Mouse (Mus musculus) neural tube, embryonic 11.5 days (tissue): ENCODE data around the gene Gm20518. TPM values are rescaled to one million over a fixed set of nuclear protein-coding genes. Genes with fewer than 3 reads are reported as not detected.

Experiments
- ATAC-seq: fragments of 200-750 bp; cut with Nextera tagmentation; 2 replicates; pipeline ENCODE4 v1.8.0; 2017; ENCODE audit warnings: moderate number of reproducible peaks, mild to moderate bottlenecking, moderate TSS enrichment, moderate library complexity; ENCODE audit not compliant: insufficient read depth, low FRiP score, low TSS enrichment
- DNase-seq: peaks from one replicate; pipeline ENCODE4 v3.0.0-alpha.2; 2015; ENCODE audit warnings: low spot score
- H3K27ac ChIP-seq: fragments of 300-500 bp; sonication (generic); 2 replicates; pipeline ENCODE4 v1.5.1; 2014; ENCODE audit warnings: low read depth, mild to moderate bottlenecking, low read length
- H3K27me3 ChIP-seq: fragments of 300-500 bp; sonication (generic); 2 replicates; pipeline ENCODE4 v1.6.1; 2014; ENCODE audit warnings: mild to moderate bottlenecking, low read length, mixed read lengths; ENCODE audit not compliant: control insufficient read depth, insufficient read depth
- H3K36me3 ChIP-seq: fragments of 300-500 bp; sonication (generic); 2 replicates; pipeline ENCODE4 v1.6.1; 2014; ENCODE audit warnings: mild to moderate bottlenecking, low read length, moderate library complexity, mixed read lengths; ENCODE audit not compliant: control insufficient read depth, insufficient read depth
- H3K4me1 ChIP-seq: fragments of 300-500 bp; sonication (generic); 2 replicates; pipeline ENCODE4 v1.6.1; 2014; ENCODE audit warnings: low read length, mixed read lengths; ENCODE audit not compliant: control insufficient read depth, insufficient read depth
- H3K4me2 ChIP-seq: fragments of 300-500 bp; sonication (generic); 2 replicates; pipeline ENCODE4 v1.6.1; 2014; ENCODE audit warnings: low read depth, mild to moderate bottlenecking, moderate library complexity
- H3K4me3 ChIP-seq: fragments of 300-500 bp; sonication (generic); 2 replicates; pipeline ENCODE4 v1.5.1; 2014; ENCODE audit warnings: low read depth, low read length
- H3K9ac ChIP-seq: fragments of 300-500 bp; sonication (generic); 2 replicates; pipeline ENCODE4 v1.6.1; 2014; ENCODE audit warnings: mild to moderate bottlenecking, low read length
- H3K9me3 ChIP-seq: fragments of 300-500 bp; sonication (generic); 2 replicates; pipeline ENCODE4 v1.6.1; 2016; ENCODE audit warnings: low read length; ENCODE audit not compliant: control insufficient read depth
- WGBS: fragments of 180-500 bp; shearing (Covaris S2); extraction: QIAGEN DNeasy Blood & Tissue Kit; methylation state at CpG from one replicate; pipeline ENCODE4 v1.1.7; 2014; 5-methylcytosine and 5-hydroxymethylcytosine counted together
- polyA plus RNA-seq: library from polyadenylated mRNA; unstranded; fragments of >200 nt; fragmentation: Nextera tagmentation; extraction: Ambion mirVana; gene quantifications from 2 replicates; pipeline ENCODE4 v1.2.1, GENCODE M21; 2014

Gene Gm20518
- polyA plus RNA-seq, 1 experiment from 2014 or later = 0.36 TPM

DNA sequence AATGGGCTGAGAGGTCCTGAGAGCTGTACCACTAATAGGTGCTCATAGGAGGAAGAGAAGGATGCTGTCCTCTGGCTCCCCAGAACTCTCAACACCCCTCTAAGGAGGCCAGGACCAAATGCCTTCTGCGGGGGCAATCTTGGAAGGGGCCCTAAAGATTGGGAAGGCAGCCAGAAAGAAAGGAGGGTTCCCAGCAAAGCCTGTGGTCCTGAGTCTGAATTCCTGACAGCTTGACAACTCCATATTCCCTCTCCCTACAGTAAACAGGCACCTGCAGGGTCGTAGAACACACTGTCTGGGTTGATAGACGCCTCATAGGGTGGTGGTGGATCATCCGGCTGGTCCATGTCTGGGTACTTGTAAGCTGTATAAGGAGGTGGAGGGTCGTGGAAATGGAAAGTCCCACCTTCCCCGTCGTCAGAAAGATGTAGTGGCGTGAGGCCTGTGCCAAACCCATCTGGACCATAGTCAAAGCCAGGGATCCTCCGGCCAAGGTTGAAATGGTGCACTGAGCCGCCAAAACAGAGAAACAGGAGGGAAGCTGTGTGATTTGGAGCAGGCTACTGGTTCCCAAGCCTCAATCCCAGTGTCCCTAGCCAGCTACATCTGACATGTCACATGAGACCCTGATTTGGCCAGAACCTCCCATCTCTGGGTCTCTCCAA is 47.6 kb downstream of the Gm20518 start:
- DNase-seq = no peak
- H3K4me3 ChIP-seq = no peak overlapping the region
- WGBS = 93% methylated on average over 10 of the region's 10 CpGs
- H3K9me3 ChIP-seq = no peaks in the 10 kb centered on the region
- H3K27ac ChIP-seq = no peak overlapping the region
- no peak overlapping the region for H3K4me2 ChIP-seq
- peaks cover 29% of the 10 kb centered on the region for H3K36me3 ChIP-seq
- ATAC-seq = no peak
- H3K9ac ChIP-seq = no peak overlapping the region
- no peaks in the 10 kb centered on the region for H3K27me3 ChIP-seq
- H3K4me1 ChIP-seq = no peaks in the 10 kb centered on the region

DNA sequence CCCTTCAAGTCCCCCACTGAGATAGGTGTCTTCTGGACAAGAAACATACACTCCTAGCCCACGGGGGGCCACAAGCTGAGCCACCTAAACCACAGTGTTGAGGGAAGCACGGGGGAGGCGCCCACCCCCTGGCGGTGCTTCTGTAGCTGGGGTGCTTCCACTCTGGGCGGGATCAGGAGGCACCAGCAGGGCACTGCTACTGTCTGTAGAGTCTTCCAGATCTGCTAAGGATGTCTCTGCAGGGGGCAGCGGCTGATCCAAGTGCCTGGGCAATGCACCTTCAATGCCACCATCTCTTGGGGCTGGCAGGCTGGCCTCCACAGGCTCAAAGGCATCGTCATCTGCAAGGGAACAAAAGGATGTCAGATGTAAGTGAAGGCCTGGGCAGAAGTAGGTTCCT is 49.0 kb downstream of the Gm20518 start:
- no peak for ATAC-seq
- H3K27me3 ChIP-seq = no peaks in the 10 kb centered on the region
- peaks cover 29% of the 10 kb centered on the region for H3K36me3 ChIP-seq
- WGBS = 93% methylated on average over 7 of the region's 7 CpGs
- no peak for DNase-seq
- H3K4me2 ChIP-seq = no peak overlapping the region
- H3K9ac ChIP-seq = no peak overlapping the region
- H3K4me3 ChIP-seq = no peak overlapping the region
- H3K27ac ChIP-seq = no peak overlapping the region
- no peaks in the 10 kb centered on the region for H3K4me1 ChIP-seq
- no peaks in the 10 kb centered on the region for H3K9me3 ChIP-seq

DNA sequence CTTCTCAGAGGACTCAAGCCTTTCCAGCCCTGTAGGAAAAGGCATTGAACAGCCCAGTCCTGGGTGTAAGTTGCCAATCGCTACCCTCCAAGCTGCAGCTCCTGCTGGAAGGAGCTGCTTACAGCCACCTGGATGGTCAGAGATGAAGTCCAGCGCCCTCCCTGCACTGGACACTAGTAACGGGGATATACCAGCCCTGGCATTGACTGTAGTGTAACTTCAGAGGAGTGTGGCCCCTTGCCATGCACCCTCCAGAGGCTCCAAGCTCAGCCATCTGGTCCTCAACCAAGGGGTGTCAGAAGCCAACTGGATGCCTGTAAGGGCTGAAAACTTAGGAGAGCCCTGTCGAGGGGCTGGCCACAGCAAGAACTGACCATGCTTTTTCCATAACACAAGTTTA is 51.5 kb downstream of the Gm20518 start:
- ATAC-seq (no peak), DNase-seq (no peak)
- Histone ChIP-seq H3K9me3 (no peaks in the 10 kb centered on the region), H3K4me3 (no peak overlapping the region), H3K4me1 (no peaks in the 10 kb centered on the region), H3K27me3 (peaks cover 15% of the 10 kb centered on the region), H3K36me3 (peaks cover 25% of the 10 kb centered on the region), H3K4me2 (no peak overlapping the region), H3K9ac (no peak overlapping the region), H3K27ac (no peak overlapping the region)
- 82% methylated on average over 4 of the region's 4 CpGs for WGBS

DNA sequence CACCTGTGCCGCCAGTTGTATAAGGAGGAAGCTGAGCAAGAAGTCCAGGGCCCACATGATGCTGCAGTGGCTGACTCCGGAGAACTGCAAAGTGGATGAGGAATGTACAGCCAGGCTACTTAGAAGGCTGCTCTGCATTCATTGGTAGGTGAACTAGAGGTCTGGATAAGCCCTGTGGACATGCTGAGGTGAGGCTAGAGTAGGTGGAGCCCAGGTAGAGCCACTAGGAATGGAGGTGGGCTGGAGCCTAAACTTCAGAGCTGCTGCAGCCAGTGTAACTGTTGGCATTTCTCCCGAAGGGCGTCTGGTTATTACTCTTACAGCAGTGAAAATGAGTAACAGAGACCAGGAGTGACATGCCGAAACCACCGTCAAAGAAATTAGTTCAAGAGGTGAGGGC is 53.4 kb downstream of the Gm20518 start, which contains the start of gene Car15:
Gene Car15 (minus strand): TSS at position 314 of the 400 bp plus-strand sequence.
- no peak for DNase-seq
- Histone ChIP-seq H3K4me2 (no peak within 1 kb of the TSS), H3K27me3 (peaks cover 35% of the 10 kb centered on the region), H3K36me3 (peaks cover 17% of the 10 kb centered on the region), H3K27ac (no peak within 1 kb of the TSS), H3K4me3 (no peak within 1 kb of the TSS), H3K4me1 (no peaks in the 10 kb centered on the region), H3K9ac (no peak within 1 kb of the TSS), H3K9me3 (no peaks in the 10 kb centered on the region)
- ATAC-seq = no peak
- 89% methylated on average over 6 of the region's 6 CpGs for WGBS

DNA sequence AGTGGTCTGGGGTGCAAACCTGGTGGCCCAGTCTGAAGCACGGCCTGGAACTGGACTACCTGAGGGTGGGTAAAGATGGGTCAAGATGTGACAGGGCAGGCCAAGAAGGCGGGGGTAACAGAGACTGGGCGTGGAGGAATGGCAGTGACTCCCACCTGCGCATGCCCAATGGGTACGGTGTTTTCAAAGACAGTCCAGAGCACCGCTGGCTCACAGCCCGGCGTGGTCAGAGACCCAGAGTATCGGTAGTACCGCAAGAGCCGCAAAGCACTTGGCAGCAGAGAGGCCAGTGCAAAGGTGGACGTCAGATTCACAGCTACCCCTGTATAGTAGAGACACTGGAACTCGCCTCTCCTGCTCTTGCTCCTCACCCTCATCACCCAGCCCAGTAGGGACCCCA is 56.0 kb downstream of the Gm20518 start:
- Histone ChIP-seq H3K4me3 (no peak overlapping the region), H3K9ac (no peak overlapping the region), H3K4me2 (no peak overlapping the region), H3K9me3 (no peaks in the 10 kb centered on the region), H3K36me3 (peaks cover 2% of the 10 kb centered on the region; the same call in 1 of the 2 replicates), H3K27me3 (peaks cover 54% of the 10 kb centered on the region), H3K27ac (no peak overlapping the region), H3K4me1 (0 out of 2 replicates have a peak, but pooled peaks cover 3% of the 10 kb centered on the region)
- 54% methylated on average over 13 of the region's 13 CpGs for WGBS
- DNase-seq (no peak), ATAC-seq (no peak)

DNA sequence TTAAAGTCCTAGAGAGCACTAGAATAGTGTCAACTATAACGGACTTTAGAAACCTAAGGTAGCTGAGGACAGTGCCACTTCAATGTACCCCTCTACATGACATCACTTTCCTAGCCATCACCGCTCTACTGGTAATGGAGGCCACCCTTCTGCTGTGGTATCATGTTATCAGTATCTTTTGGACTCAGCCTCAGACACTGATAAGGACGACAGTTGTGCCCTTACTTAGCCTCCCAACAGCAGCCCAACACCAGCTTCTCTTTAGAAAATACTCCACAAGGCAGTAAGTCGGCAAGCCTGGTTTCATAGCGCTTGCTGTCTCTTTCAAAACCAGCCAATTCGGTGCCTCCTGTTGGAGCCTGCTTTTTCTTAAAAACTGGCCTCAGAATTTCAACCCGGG is 56.9 kb downstream of the Gm20518 start:
- H3K9ac ChIP-seq = no peak overlapping the region

DNA sequence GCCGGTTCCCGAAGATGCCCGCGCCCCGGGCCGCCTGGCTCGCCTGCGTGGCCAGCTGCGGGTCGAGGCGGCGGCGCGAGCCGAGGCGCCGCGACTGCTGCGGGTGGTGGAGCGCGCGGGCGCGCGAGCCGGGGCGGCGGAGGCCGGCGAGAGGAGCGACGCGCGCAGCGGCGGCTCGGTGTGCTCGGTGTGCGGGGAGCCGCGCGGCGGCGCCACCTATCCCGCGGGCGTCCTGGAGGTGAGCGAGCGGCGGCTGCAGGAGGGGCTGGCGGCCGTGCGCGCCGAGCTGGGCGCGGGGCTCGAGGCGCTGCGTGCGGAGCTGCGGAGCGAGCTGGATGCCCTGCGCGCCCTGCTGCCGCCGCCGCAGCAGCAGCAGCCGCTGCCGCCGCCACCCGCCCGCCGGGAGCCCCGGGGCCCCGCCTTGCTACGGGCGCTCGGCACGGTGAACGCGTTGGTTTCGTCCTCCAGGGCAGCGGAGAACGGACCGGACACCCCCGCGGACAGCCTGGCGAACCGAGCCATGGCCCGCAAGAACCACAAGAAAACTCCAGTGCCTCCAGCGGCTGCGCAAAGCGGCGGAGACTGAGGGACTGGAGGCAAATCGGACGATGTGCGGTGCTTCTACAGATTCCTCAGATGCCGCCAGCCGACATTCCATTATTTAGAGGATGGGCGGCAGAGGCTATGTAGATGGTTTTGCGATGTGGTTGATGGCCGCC is 57.6 kb downstream of the Gm20518 start:
- Histone ChIP-seq H3K36me3 (no peaks in the 10 kb centered on the region), H3K4me1 (0 out of 2 replicates have a peak, but pooled peaks cover 3% of the 10 kb centered on the region), H3K27me3 (peaks cover 54% of the 10 kb centered on the region), H3K9me3 (no peaks in the 10 kb centered on the region), H3K4me2 (peak overlapping the region; percentile 95), H3K4me3 (peak overlapping the region; percentile 59), H3K9ac (peak overlapping the region; percentile 70), H3K27ac (peak overlapping the region; percentile 44; the same call in 1 of the 2 replicates)
- WGBS = under 1% methylated on average over 49 of the region's 103 CpGs
- DNase-seq (peak; percentile 60), ATAC-seq (no peak)

More for the DNA sequence above, 56.9 kb downstream of the Gm20518 start:
- Histone ChIP-seq H3K4me2 (peak overlapping the region; percentile 95), H3K4me3 (peak overlapping the region; percentile 59; the same call in 1 of the 2 replicates), H3K9me3 (no peaks in the 10 kb centered on the region), H3K27ac (no peak overlapping the region), H3K27me3 (peaks cover 54% of the 10 kb centered on the region), H3K36me3 (no peaks in the 10 kb centered on the region), H3K4me1 (0 out of 2 replicates have a peak, but pooled peaks cover 3% of the 10 kb centered on the region)
- DNase-seq (no peak), ATAC-seq (no peak)
- WGBS = 56% methylated on average over 7 of the region's 7 CpGs

DNA sequence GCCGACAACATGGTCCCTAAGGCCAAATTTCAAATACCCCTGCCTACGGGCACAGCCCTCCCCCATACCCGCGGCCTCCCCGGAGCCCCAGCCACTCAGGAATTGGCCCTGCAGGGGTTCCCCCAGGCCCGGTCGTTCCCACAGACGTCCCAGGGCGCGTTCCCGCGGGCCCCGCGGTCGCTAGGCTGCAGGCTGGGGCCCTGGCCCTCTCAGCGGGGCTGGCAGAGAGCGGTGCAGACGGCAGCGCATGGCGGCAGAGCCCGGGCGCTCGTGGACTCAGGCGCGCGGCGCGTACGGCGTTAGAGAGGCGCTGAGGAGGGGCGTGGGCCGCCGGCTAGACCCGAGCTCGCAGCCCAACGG is 58.2 kb downstream of the Gm20518 start:
- H3K27ac ChIP-seq = peak overlapping the region; percentile 44; the same call in 1 of the 2 replicates
- H3K9ac ChIP-seq = peak overlapping the region; percentile 70
- peak; percentile 32; the same call in 1 of the 2 replicates for ATAC-seq
- peak overlapping the region; percentile 59 for H3K4me3 ChIP-seq
- DNase-seq = peak; percentile 61
- H3K4me2 ChIP-seq = peak overlapping the region; percentile 95
- under 1% methylated on average over 32 of the region's 37 CpGs for WGBS
- no peaks in the 10 kb centered on the region for H3K9me3 ChIP-seq
- H3K36me3 ChIP-seq = no peaks in the 10 kb centered on the region
- H3K27me3 ChIP-seq = peaks cover 54% of the 10 kb centered on the region
- 0 out of 2 replicates have a peak, but pooled peaks cover 3% of the 10 kb centered on the region for H3K4me1 ChIP-seq
